Mouse (Mus musculus): Measurements from ENCODE around the gene Pinlyp. TPM values are rescaled to one million over a fixed set of nuclear protein-coding genes. Genes with fewer than 3 reads are reported as not detected.

Gene Pinlyp
- polyA plus RNA-seq, 1 experiment from 2014 or later, result not detected

- H3K9me3 ChIP-seq (replicated peaks; ENCODE audit: control insufficient read depth, low read length), result no peaks in the 10 kb centered on the region
- peak overlapping the region; percentile 63 for H3K27ac ChIP-seq (ENCODE audit: low read length)
- WGBS (ENCODE audit: insufficient replicate concordance), result under 1% methylated on average over 53 of the region's 57 CpGs
- ATAC-seq (ENCODE audit: low read depth), result peak; percentile 99
- H3K36me3 ChIP-seq (ENCODE audit: control insufficient read depth, insufficient read depth), result no peaks in the 10 kb centered on the region
- H3K4me2 ChIP-seq (ENCODE audit: low read depth, low read length), result peak overlapping the region; percentile 83
- H3K9ac ChIP-seq (ENCODE audit: low read depth, low read length), result peak overlapping the region; percentile 90
- H3K27me3 ChIP-seq (ENCODE audit: control insufficient read depth, insufficient read depth, low read depth, low read length), result no peaks in the 10 kb centered on the region
- H3K4me1 ChIP-seq (ENCODE audit: control insufficient read depth, low read depth, low read length), result peaks cover 16% of the 10 kb centered on the region
- peak overlapping the region; percentile 90 for H3K4me3 ChIP-seq (ENCODE audit: low read depth, low read length)
These were observed 894 bp upstream of the Pinlyp start for GRCm38 (mm10) chr7:24546634-24547389.

DNA sequence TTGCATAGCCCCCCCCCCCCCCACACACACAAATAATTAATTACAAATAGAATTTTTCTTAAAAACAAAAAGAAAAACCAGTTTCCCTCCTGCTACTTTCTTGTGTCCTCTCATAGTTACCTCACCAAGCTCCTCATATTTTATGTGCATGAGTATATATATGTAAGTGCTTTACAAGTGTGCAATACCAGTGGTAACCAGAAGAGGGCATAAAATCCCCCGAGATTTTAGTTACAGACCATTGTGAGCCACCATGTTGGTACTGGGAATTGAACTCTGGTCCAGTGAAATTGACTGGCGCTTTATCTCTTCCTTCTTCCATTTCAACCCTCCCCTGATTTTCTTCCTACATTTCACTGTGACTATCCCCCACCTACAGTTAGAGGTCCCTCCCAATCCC, 1.4 kb downstream of the Pinlyp start:
- 54% methylated on average over 2 of the region's 2 CpGs for WGBS (ENCODE audit: insufficient replicate concordance)
- Histone ChIP-seq H3K27me3 (ENCODE audit: control insufficient read depth, insufficient read depth, low read depth, low read length) (no peaks in the 10 kb centered on the region), H3K27ac (ENCODE audit: low read length) (no peak overlapping the region), H3K9me3 (replicated peaks; ENCODE audit: control insufficient read depth, low read length) (no peaks in the 10 kb centered on the region), H3K9ac (ENCODE audit: low read depth, low read length) (no peak overlapping the region), H3K4me1 (ENCODE audit: control insufficient read depth, low read depth, low read length) (peaks cover 16% of the 10 kb centered on the region), H3K4me2 (ENCODE audit: low read depth, low read length) (no peak overlapping the region), H3K36me3 (ENCODE audit: control insufficient read depth, insufficient read depth) (no peaks in the 10 kb centered on the region), H3K4me3 (ENCODE audit: low read depth, low read length) (no peak overlapping the region)
- no peak for ATAC-seq (ENCODE audit: low read depth)

DNA sequence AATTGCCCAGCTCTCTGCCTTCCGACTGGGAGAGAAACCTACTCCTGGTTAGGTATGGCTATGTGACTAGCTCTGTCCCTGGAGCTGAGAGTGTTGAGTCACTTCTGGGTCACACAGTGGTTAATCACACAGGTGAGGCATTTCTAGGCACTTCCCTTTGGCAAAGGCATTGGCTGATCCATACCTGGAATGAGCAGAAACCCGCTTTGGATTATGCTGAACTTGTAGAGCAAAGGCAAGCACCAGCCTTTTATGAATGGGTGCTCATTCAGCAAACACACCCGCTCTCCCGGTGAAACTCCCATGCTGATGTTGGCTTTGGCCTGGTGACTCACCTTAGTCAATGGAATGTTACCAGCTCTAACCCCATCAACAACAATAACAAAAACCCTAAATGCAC, 6.2 kb downstream of the Pinlyp start:
- Histone ChIP-seq H3K27me3 (ENCODE audit: control insufficient read depth, insufficient read depth, low read depth, low read length) (no peaks in the 10 kb centered on the region), H3K36me3 (ENCODE audit: control insufficient read depth, insufficient read depth) (no peaks in the 10 kb centered on the region), H3K9ac (ENCODE audit: low read depth, low read length) (no peak overlapping the region), H3K4me1 (ENCODE audit: control insufficient read depth, low read depth, low read length) (no peaks in the 10 kb centered on the region), H3K4me2 (ENCODE audit: low read depth, low read length) (no peak overlapping the region), H3K4me3 (ENCODE audit: low read depth, low read length) (no peak overlapping the region), H3K9me3 (replicated peaks; ENCODE audit: control insufficient read depth, low read length) (no peaks in the 10 kb centered on the region), H3K27ac (ENCODE audit: low read length) (no peak overlapping the region)
- 80% methylated on average over 4 of the region's 4 CpGs for WGBS (ENCODE audit: insufficient replicate concordance)
- no peak for ATAC-seq (ENCODE audit: low read depth)

- no peak for ATAC-seq (ENCODE audit: low read depth)
These were observed 7.2 kb downstream of the Pinlyp start for GRCm38 (mm10) chr7:24538701-24539100.

DNA sequence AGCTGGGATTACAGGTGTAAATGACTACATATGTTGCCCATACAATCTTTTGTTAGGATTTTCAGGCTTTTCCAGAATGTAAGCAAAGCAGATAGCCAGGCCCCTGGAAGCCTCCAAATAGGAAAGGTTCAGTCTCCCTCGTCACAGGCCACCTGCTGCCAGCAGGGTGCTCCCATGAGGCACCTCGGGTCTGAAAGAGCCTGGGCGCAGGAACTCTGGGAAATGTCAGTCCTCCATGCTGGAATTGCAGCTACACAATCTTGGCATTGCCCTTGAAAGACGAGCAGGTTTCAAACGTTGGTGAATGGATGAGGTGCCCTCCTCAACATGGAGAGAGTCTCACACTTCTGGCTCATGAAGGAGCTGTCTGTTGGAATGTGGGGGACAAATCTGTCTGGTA, 7.8 kb downstream of the Pinlyp start:
- Histone ChIP-seq H3K27ac (ENCODE audit: low read length) (no peak overlapping the region), H3K27me3 (ENCODE audit: control insufficient read depth, insufficient read depth, low read depth, low read length) (no peaks in the 10 kb centered on the region), H3K4me2 (ENCODE audit: low read depth, low read length) (no peak overlapping the region), H3K36me3 (ENCODE audit: control insufficient read depth, insufficient read depth) (peaks cover 8% of the 10 kb centered on the region; the same call in 1 of the 2 replicates), H3K4me1 (ENCODE audit: control insufficient read depth, low read depth, low read length) (no peaks in the 10 kb centered on the region), H3K9ac (ENCODE audit: low read depth, low read length) (no peak overlapping the region), H3K9me3 (replicated peaks; ENCODE audit: control insufficient read depth, low read length) (no peaks in the 10 kb centered on the region), H3K4me3 (ENCODE audit: low read depth, low read length) (no peak overlapping the region)
- ATAC-seq (ENCODE audit: low read depth), result no peak
- WGBS (ENCODE audit: insufficient replicate concordance), result 28% methylated on average over 5 of the region's 5 CpGs

More at GRCm38 (mm10) chr7:24538701-24539100, 7.2 kb downstream of the Pinlyp start:
- no peak overlapping the region for H3K27ac ChIP-seq (ENCODE audit: low read length)
- H3K4me3 ChIP-seq (ENCODE audit: low read depth, low read length), result no peak overlapping the region
- no peaks in the 10 kb centered on the region for H3K4me1 ChIP-seq (ENCODE audit: control insufficient read depth, low read depth, low read length)
- H3K9ac ChIP-seq (ENCODE audit: low read depth, low read length), result no peak overlapping the region
- no peaks in the 10 kb centered on the region for H3K9me3 ChIP-seq (replicated peaks; ENCODE audit: control insufficient read depth, low read length)
- no peak overlapping the region for H3K4me2 ChIP-seq (ENCODE audit: low read depth, low read length)
- WGBS (ENCODE audit: insufficient replicate concordance), result 48% methylated on average over 5 of the region's 5 CpGs
- H3K27me3 ChIP-seq (ENCODE audit: control insufficient read depth, insufficient read depth, low read depth, low read length), result no peaks in the 10 kb centered on the region
- peaks cover 4% of the 10 kb centered on the region; the same call in 1 of the 2 replicates for H3K36me3 ChIP-seq (ENCODE audit: control insufficient read depth, insufficient read depth)

DNA sequence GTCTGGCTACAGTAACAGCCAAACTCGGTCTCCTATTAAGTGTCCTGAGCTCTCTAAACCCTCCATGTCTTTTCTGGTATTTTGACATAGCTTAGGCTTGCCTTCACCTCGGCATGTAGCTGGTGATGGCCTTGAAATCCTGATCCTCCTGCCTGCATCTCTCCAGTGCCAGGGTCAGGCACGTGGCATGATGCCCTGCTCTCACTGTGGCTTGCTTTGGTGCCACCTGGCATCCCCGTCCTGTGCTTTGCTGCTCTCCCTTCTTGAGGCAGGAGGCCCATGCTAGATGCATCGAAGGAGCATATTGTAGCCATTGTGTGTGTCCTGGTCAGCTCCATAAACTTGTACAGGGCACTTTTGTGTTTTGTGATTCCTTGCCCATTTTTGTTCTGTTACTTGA, 8.3 kb downstream of the Pinlyp start:
- no peak for ATAC-seq (ENCODE audit: low read depth)

GRCm38 (mm10) chr7:24537081-24537480, 8.8 kb downstream of the Pinlyp start:
- Histone ChIP-seq H3K27me3 (ENCODE audit: control insufficient read depth, insufficient read depth, low read depth, low read length) (no peaks in the 10 kb centered on the region), H3K4me1 (ENCODE audit: control insufficient read depth, low read depth, low read length) (peaks cover 3% of the 10 kb centered on the region), H3K9ac (ENCODE audit: low read depth, low read length) (no peak overlapping the region), H3K27ac (ENCODE audit: low read length) (no peak overlapping the region), H3K9me3 (replicated peaks; ENCODE audit: control insufficient read depth, low read length) (no peaks in the 10 kb centered on the region), H3K4me2 (ENCODE audit: low read depth, low read length) (no peak overlapping the region), H3K4me3 (ENCODE audit: low read depth, low read length) (no peak overlapping the region), H3K36me3 (ENCODE audit: control insufficient read depth, insufficient read depth) (peaks cover 8% of the 10 kb centered on the region; the same call in 1 of the 2 replicates)
- WGBS (ENCODE audit: insufficient replicate concordance), result 69% methylated on average over 4 of the region's 4 CpGs
- no peak for ATAC-seq (ENCODE audit: low read depth)

More for the DNA sequence above, 8.3 kb downstream of the Pinlyp start:
- no peak overlapping the region for H3K27ac ChIP-seq (ENCODE audit: low read length)
- no peak overlapping the region for H3K9ac ChIP-seq (ENCODE audit: low read depth, low read length)
- no peaks in the 10 kb centered on the region for H3K4me1 ChIP-seq (ENCODE audit: control insufficient read depth, low read depth, low read length)
- no peak overlapping the region for H3K4me2 ChIP-seq (ENCODE audit: low read depth, low read length)
- 57% methylated on average over 5 of the region's 5 CpGs for WGBS (ENCODE audit: insufficient replicate concordance)
- H3K9me3 ChIP-seq (replicated peaks; ENCODE audit: control insufficient read depth, low read length), result no peaks in the 10 kb centered on the region
- peaks cover 8% of the 10 kb centered on the region; the same call in 1 of the 2 replicates for H3K36me3 ChIP-seq (ENCODE audit: control insufficient read depth, insufficient read depth)
- H3K27me3 ChIP-seq (ENCODE audit: control insufficient read depth, insufficient read depth, low read depth, low read length), result no peaks in the 10 kb centered on the region
- no peak overlapping the region for H3K4me3 ChIP-seq (ENCODE audit: low read depth, low read length)

DNA sequence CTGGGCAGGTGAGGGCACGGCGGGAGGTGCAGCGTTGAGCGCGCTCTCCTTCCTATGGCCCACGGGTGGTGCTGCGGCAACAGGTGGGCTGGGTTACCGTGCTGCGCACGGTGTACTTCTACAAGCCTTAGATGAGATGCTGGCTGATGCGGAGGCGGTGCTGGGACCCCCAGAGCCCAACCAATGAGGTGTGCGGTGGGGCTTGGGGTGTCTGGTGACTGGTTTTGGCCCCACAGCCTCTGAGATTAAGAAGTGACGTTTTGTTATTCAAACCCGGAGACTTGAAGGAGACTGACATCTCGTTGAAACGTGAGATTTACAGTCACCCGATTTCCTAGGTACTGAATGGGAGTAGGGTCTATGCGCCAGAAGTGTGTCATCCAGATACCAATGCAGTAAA, 11.6 kb downstream of the Pinlyp start:
- WGBS (ENCODE audit: insufficient replicate concordance), result 74% methylated on average over 19 of the region's 19 CpGs
- H3K4me2 ChIP-seq (ENCODE audit: low read depth, low read length), result no peak overlapping the region
- H3K36me3 ChIP-seq (ENCODE audit: control insufficient read depth, insufficient read depth), result peaks cover 8% of the 10 kb centered on the region; the same call in 1 of the 2 replicates
- no peak overlapping the region for H3K9ac ChIP-seq (ENCODE audit: low read depth, low read length)
- no peaks in the 10 kb centered on the region for H3K27me3 ChIP-seq (ENCODE audit: control insufficient read depth, insufficient read depth, low read depth, low read length)
- ATAC-seq (ENCODE audit: low read depth), result no peak
- no peak overlapping the region for H3K27ac ChIP-seq (ENCODE audit: low read length)
- H3K9me3 ChIP-seq (replicated peaks; ENCODE audit: control insufficient read depth, low read length), result no peaks in the 10 kb centered on the region
- no peak overlapping the region for H3K4me3 ChIP-seq (ENCODE audit: low read depth, low read length)
- peaks cover 23% of the 10 kb centered on the region for H3K4me1 ChIP-seq (ENCODE audit: control insufficient read depth, low read depth, low read length)

DNA sequence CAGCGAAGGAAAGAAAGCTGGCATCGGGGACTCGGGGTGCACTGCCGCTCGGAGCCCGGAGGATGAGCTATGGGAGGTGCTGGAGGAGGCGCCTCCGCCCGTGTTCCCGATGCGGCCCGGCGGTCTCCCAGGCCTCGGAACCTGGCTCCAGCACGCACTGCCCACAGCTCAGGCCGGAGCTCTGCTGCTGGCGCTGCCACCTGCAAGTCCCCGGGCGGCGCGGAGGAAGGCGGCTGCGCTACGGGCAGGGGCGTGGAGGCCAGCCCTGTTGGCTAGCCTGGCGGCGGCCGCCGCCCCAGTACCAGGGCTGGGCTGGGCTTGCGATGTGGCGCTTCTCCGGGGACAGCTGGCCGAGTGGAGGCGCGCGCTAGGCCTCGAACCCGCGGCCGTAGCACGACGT, 12.1 kb downstream of the Pinlyp start:
- Histone ChIP-seq H3K4me1 (ENCODE audit: control insufficient read depth, low read depth, low read length) (peaks cover 27% of the 10 kb centered on the region), H3K9me3 (replicated peaks; ENCODE audit: control insufficient read depth, low read length) (no peaks in the 10 kb centered on the region), H3K9ac (ENCODE audit: low read depth, low read length) (no peak overlapping the region), H3K4me2 (ENCODE audit: low read depth, low read length) (no peak overlapping the region), H3K27ac (ENCODE audit: low read length) (no peak overlapping the region), H3K36me3 (ENCODE audit: control insufficient read depth, insufficient read depth) (peaks cover 8% of the 10 kb centered on the region; the same call in 1 of the 2 replicates), H3K27me3 (ENCODE audit: control insufficient read depth, insufficient read depth, low read depth, low read length) (no peaks in the 10 kb centered on the region), H3K4me3 (ENCODE audit: low read depth, low read length) (no peak overlapping the region)
- no peak for ATAC-seq (ENCODE audit: low read depth)
- 80% methylated on average over 42 of the region's 42 CpGs for WGBS (ENCODE audit: insufficient replicate concordance)
